Mouse (Mus musculus) limb, embryonic 12.5 days (tissue): Measurements from ENCODE around the gene Sstr2. TPM values are rescaled to one million over a fixed set of nuclear protein-coding genes. Genes with fewer than 3 reads are reported as not detected.
A peak's percentile ranks its signal among the peaks of the same experiment; 100 is the strongest.
"Not testable (repeated sequence)": the region's sequence is repeated elsewhere in the genome, so short reads cannot be mapped to it uniquely, and the experiment has no call there.

Experiments used
- ATAC-seq: fragments of 200-750 bp; cut with Nextera tagmentation; 2 replicates; pipeline ENCODE4 v1.8.0; 2017; ENCODE audit warnings: low read depth, moderate TSS enrichment; ENCODE audit not compliant: insufficient number of reproducible peaks, insufficient read depth, low FRiP score, low TSS enrichment
- H3K27ac ChIP-seq: fragments of 300-500 bp; sonication (generic); 2 replicates; pipeline ENCODE4 v1.5.1; 2016; ENCODE audit warnings: mild to moderate bottlenecking, moderate library complexity
- H3K27me3 ChIP-seq: fragments of 300-500 bp; sonication (generic); 2 replicates; pipeline ENCODE4 v1.6.1; 2016; ENCODE audit warnings: mild to moderate bottlenecking, moderate library complexity
- H3K36me3 ChIP-seq: fragments of 300-500 bp; sonication (generic); 2 replicates; pipeline ENCODE4 v1.6.1; 2016; ENCODE audit warnings: mild to moderate bottlenecking, moderate library complexity
- H3K4me1 ChIP-seq: fragments of 300-500 bp; sonication (generic); replicated peaks from 2 replicates; pipeline ENCODE4 v1.6.1; 2016
- H3K4me2 ChIP-seq: fragments of 300-500 bp; sonication (generic); 2 replicates; pipeline ENCODE4 v1.6.1; 2016; ENCODE audit warnings: mild to moderate bottlenecking, moderate library complexity
- H3K4me3 ChIP-seq: fragments of 300-500 bp; sonication (generic); replicated peaks from 2 replicates; pipeline ENCODE4 v1.5.1; 2016; ENCODE audit warnings: mild to moderate bottlenecking
- H3K9ac ChIP-seq: fragments of 300-500 bp; sonication (generic); replicated peaks from 2 replicates; pipeline ENCODE4 v1.6.1; 2016; ENCODE audit warnings: mild to moderate bottlenecking, moderate library complexity
- H3K9me3 ChIP-seq: fragments of 300-500 bp; sonication (generic); 2 replicates; pipeline ENCODE4 v1.6.1; 2016; ENCODE audit warnings: mild to moderate bottlenecking, moderate library complexity
- WGBS: fragments of 180-500 bp; shearing (Covaris S2); methylation state at CpG from one replicate; pipeline ENCODE4 v1.1.7; 2016; 5-methylcytosine and 5-hydroxymethylcytosine counted together
- polyA plus RNA-seq: library from polyadenylated mRNA; unstranded; fragments of >200 nt; fragmentation: Nextera tagmentation; extraction: Ambion mirVana; gene quantifications from 2 replicates; pipeline ENCODE4 v1.2.1, GENCODE M21; 2016

Sstr2 gene
- polyA plus RNA-seq, 1 experiment from 2014 or later, result 0.78 TPM

DNA sequence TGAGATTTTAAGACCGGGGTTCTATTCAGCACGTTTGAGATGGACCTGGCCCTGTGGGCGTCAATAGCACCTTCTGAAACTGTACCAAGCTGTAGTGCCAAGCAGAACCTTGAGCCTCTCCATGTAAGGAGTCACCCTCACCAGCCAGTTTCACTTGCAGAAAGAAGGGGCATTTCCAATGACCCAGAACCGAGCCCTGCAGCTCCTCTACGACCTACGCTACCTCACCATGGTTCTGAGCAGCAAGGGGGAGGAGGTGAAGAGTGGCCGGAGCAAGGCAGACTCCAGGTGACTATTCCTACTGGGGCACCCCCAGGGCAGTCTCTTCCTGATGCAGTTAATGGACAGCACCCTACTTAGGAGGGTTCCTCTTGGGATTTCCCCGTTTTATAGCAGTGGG lies 39.2 kb downstream of the Sstr2 start:
- Histone ChIP-seq H3K4me3 (no peak overlapping the region), H3K4me2 (no peak overlapping the region), H3K9me3 (no peaks in the 10 kb centered on the region), H3K4me1 (peaks cover 20% of the 10 kb centered on the region), H3K9ac (no peak overlapping the region), H3K27me3 (no peaks in the 10 kb centered on the region), H3K27ac (no peak overlapping the region), H3K36me3 (peaks cover 98% of the 10 kb centered on the region)
- ATAC-seq, result no peak
- 90% methylated on average over 8 of the region's 8 CpGs for WGBS

DNA sequence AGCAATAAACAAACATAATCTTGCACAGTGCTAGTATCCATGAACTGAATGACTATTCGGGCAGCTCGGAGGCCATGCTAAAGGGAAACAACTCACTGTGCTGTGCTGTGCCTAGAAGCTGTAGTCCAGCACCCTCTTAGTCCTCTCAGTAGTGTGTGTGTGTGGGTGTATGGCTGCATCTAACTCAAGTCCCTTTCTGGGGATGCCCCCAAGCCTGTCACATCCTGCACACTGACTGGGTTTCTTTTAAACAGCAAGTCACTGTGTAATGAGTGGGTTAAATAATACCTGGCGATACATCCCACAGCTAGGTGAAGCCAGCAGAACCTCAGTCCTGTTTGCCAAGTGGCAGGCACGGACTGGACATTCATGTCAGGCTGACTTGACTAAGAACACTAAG lies 39.6 kb downstream of the Sstr2 start:
- Histone ChIP-seq H3K9ac (no peak overlapping the region), H3K27ac (no peak overlapping the region), H3K4me1 (peaks cover 15% of the 10 kb centered on the region), H3K36me3 (peaks cover 98% of the 10 kb centered on the region), H3K27me3 (no peaks in the 10 kb centered on the region), H3K4me2 (no peak overlapping the region), H3K9me3 (no peaks in the 10 kb centered on the region), H3K4me3 (no peak overlapping the region)
- no peak for ATAC-seq
- 77% methylated on average over 4 of the region's 4 CpGs for WGBS

DNA sequence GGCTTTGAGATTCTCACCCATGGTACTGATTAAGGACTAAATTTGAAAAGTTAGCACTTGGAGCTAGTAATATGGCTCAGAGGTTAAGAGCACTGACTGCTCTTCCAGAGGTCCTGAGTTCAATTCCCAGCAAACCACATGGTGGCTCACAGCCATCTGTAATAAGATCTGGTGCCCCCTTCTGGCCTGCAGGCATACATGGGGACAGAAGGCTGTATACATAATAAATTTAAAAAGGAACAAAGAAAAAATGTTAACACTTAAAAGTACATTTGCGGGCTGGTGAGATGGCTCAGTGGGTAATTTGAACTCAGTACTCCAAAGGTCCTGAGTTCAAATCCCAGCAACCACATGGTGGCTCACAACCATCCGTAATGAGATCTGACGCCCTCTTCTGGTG lies 41.1 kb downstream of the Sstr2 start:
- not testable (repeated sequence) for H3K27ac ChIP-seq, H3K4me1 ChIP-seq, H3K9me3 ChIP-seq, H3K27me3 ChIP-seq, H3K4me2 ChIP-seq, H3K9ac ChIP-seq, H3K4me3 ChIP-seq, ATAC-seq
- peaks cover 98% of the 10 kb centered on the region for H3K36me3 ChIP-seq
- WGBS, result 94% methylated on average over 3 of the region's 3 CpGs

- ATAC-seq, result no peak
- Histone ChIP-seq H3K36me3 (peaks cover 93% of the 10 kb centered on the region), H3K9me3 (no peaks in the 10 kb centered on the region), H3K4me1 (no peaks in the 10 kb centered on the region), H3K4me3 (no peak overlapping the region), H3K9ac (no peak overlapping the region), H3K27me3 (no peaks in the 10 kb centered on the region), H3K4me2 (no peak overlapping the region), H3K27ac (no peak overlapping the region)
- WGBS, result 91% methylated on average over 11 of the region's 11 CpGs
These were observed 41.8 kb downstream of the Sstr2 start for GRCm38 (mm10) chr11:113660940-113661339.

- WGBS, result 90% methylated on average over 18 of the region's 18 CpGs
- no peak overlapping the region for H3K9ac ChIP-seq
- no peak for ATAC-seq
- H3K36me3 ChIP-seq, result peaks cover 88% of the 10 kb centered on the region
- H3K4me3 ChIP-seq, result no peak overlapping the region
- H3K9me3 ChIP-seq, result no peaks in the 10 kb centered on the region
- no peak overlapping the region for H3K4me2 ChIP-seq
- H3K27me3 ChIP-seq, result no peaks in the 10 kb centered on the region
- H3K4me1 ChIP-seq, result peaks cover 4% of the 10 kb centered on the region; the same call in 1 of the 2 replicates
- no peak overlapping the region for H3K27ac ChIP-seq
These were observed 42.8 kb downstream of the Sstr2 start for GRCm38 (mm10) chr11:113661835-113662351.

- WGBS, result 77% methylated on average over 2 of the region's 2 CpGs
- H3K27ac ChIP-seq, result no peak overlapping the region
- no peaks in the 10 kb centered on the region for H3K9me3 ChIP-seq
- H3K27me3 ChIP-seq, result no peaks in the 10 kb centered on the region
- no peak overlapping the region for H3K4me3 ChIP-seq
- peaks cover 88% of the 10 kb centered on the region for H3K36me3 ChIP-seq
- peaks cover 19% of the 10 kb centered on the region for H3K4me1 ChIP-seq
- no peak overlapping the region for H3K9ac ChIP-seq
- no peak for ATAC-seq
- no peak overlapping the region for H3K4me2 ChIP-seq
These were observed 45.1 kb downstream of the Sstr2 start for GRCm38 (mm10) chr11:113664279-113664678.

GRCm38 (mm10) chr11:113666205-113666604 lies 47.1 kb downstream of the Sstr2 start:
- Histone ChIP-seq H3K4me2 (no peak overlapping the region), H3K4me3 (no peak overlapping the region), H3K9me3 (no peaks in the 10 kb centered on the region), H3K27ac (no peak overlapping the region), H3K36me3 (peaks cover 84% of the 10 kb centered on the region), H3K9ac (no peak overlapping the region), H3K27me3 (no peaks in the 10 kb centered on the region), H3K4me1 (peaks cover 19% of the 10 kb centered on the region)
- 72% methylated on average over 6 of the region's 6 CpGs for WGBS
- no peak for ATAC-seq

GRCm38 (mm10) chr11:113666648-113667047 lies 47.5 kb downstream of the Sstr2 start:
- Histone ChIP-seq H3K9me3 (no peaks in the 10 kb centered on the region), H3K27ac (no peak overlapping the region), H3K4me1 (peaks cover 19% of the 10 kb centered on the region), H3K36me3 (peaks cover 84% of the 10 kb centered on the region), H3K4me3 (no peak overlapping the region), H3K4me2 (no peak overlapping the region), H3K27me3 (no peaks in the 10 kb centered on the region), H3K9ac (no peak overlapping the region)
- 55% methylated on average over 10 of the region's 10 CpGs for WGBS
- no peak for ATAC-seq

GRCm38 (mm10) chr11:113667122-113667521 lies 48.0 kb downstream of the Sstr2 start:
- peaks cover 84% of the 10 kb centered on the region for H3K36me3 ChIP-seq
- 0 out of 2 replicates have a peak overlapping the region, but pooled peaks have one; percentile 4 for H3K27ac ChIP-seq
- ATAC-seq, result no peak
- no peaks in the 10 kb centered on the region for H3K27me3 ChIP-seq
- H3K4me3 ChIP-seq, result no peak overlapping the region
- H3K9me3 ChIP-seq, result no peaks in the 10 kb centered on the region
- H3K4me2 ChIP-seq, result no peak overlapping the region
- WGBS, result 68% methylated on average over 2 of the region's 2 CpGs
- peaks cover 19% of the 10 kb centered on the region for H3K4me1 ChIP-seq
- H3K9ac ChIP-seq, result no peak overlapping the region

DNA sequence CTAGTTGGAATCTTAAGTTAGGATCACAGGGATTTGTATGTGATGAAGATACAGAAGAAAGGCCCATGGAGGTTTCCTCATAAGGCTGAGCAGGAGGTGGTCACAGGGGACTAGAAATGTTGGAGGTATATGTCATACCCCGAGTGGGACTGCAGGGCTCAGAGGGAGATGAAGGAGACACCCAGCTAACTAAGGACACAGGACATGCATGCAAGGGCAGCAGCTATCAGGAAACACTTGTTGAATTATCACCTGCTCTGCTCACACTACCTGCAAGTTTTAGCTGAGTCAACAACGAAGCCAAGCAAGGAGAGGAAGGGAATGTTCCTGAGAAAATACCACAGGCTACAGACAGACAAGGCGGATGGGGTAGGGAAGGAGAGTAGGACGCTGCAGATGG lies 48.6 kb downstream of the Sstr2 start:
- no peak for ATAC-seq
- no peak overlapping the region for H3K4me2 ChIP-seq
- peaks cover 84% of the 10 kb centered on the region for H3K36me3 ChIP-seq
- 0 out of 2 replicates have a peak overlapping the region, but pooled peaks have one; percentile 4 for H3K27ac ChIP-seq
- H3K9ac ChIP-seq, result no peak overlapping the region
- no peak overlapping the region for H3K4me3 ChIP-seq
- WGBS, result 87% methylated on average over 4 of the region's 4 CpGs
- H3K27me3 ChIP-seq, result no peaks in the 10 kb centered on the region
- peaks cover 19% of the 10 kb centered on the region for H3K4me1 ChIP-seq
- H3K9me3 ChIP-seq, result no peaks in the 10 kb centered on the region

GRCm38 (mm10) chr11:113668857-113669256 lies 49.7 kb downstream of the Sstr2 start:
- H3K4me3 ChIP-seq, result no peak overlapping the region

GRCm38 (mm10) chr11:113669711-113670110 lies 50.6 kb downstream of the Sstr2 start:
- H3K4me2 ChIP-seq, result no peak overlapping the region
- H3K4me3 ChIP-seq, result no peak overlapping the region
- no peaks in the 10 kb centered on the region for H3K9me3 ChIP-seq
- no peaks in the 10 kb centered on the region for H3K27me3 ChIP-seq
- peaks cover 86% of the 10 kb centered on the region for H3K36me3 ChIP-seq
- peaks cover 19% of the 10 kb centered on the region for H3K4me1 ChIP-seq
- no peak overlapping the region for H3K27ac ChIP-seq
- H3K9ac ChIP-seq, result no peak overlapping the region
- WGBS, result 84% methylated on average over 4 of the region's 4 CpGs
- ATAC-seq, result no peak

More at GRCm38 (mm10) chr11:113668857-113669256, 49.7 kb downstream of the Sstr2 start:
- no peak overlapping the region for H3K27ac ChIP-seq
- 93% methylated on average over 5 of the region's 5 CpGs for WGBS
- no peaks in the 10 kb centered on the region for H3K9me3 ChIP-seq
- H3K27me3 ChIP-seq, result no peaks in the 10 kb centered on the region
- no peak for ATAC-seq
- peaks cover 84% of the 10 kb centered on the region for H3K36me3 ChIP-seq
- H3K4me1 ChIP-seq, result peaks cover 19% of the 10 kb centered on the region
- no peak overlapping the region for H3K4me2 ChIP-seq
- H3K9ac ChIP-seq, result no peak overlapping the region
